Mouse (Mus musculus): ENCODE measurements around the gene Zcwpw1.
"Not testable (repeated sequence)": the region's sequence is repeated elsewhere in the genome, so short reads cannot be mapped to it uniquely, and the experiment has no call there.

Zcwpw1 gene

GRCm38 (mm10) chr5:137835966-137836520 lies 48.4 kb downstream of the Zcwpw1 start, which contains the start of gene Pilra:
TSS of gene Pilra (minus strand) at chr5:137836281.
- DNase-seq (ENCODE audit: low spot score in 2 of 2), result not testable (repeated sequence)

GRCm38 (mm10) chr5:137836611-137837010 lies 49.0 kb downstream of the Zcwpw1 start:
- no peak for DNase-seq (ENCODE audit: low spot score in 2 of 2)

- DNase-seq (ENCODE audit: low spot score in 2 of 2), result not testable (repeated sequence)
These were observed 49.5 kb downstream of the Zcwpw1 start for GRCm38 (mm10) chr5:137837110-137837509.

GRCm38 (mm10) chr5:137850313-137850712 lies 62.7 kb downstream of the Zcwpw1 start:
- DNase-seq (ENCODE audit: low spot score in 2 of 2), result not testable (repeated sequence)

- not testable (repeated sequence) for DNase-seq (ENCODE audit: low spot score in 2 of 2)
These were observed 67.3 kb downstream of the Zcwpw1 start for GRCm38 (mm10) chr5:137854907-137855306.

- DNase-seq (ENCODE audit: low spot score in 2 of 2), result not testable (repeated sequence)
These were observed 69.3 kb downstream of the Zcwpw1 start for GRCm38 (mm10) chr5:137856870-137857269.

GRCm38 (mm10) chr5:137857960-137858710 lies 70.5 kb downstream of the Zcwpw1 start, which contains the start of gene Pilrb1:
TSS of gene Pilrb1 (minus strand) at chr5:137858106.
- DNase-seq (ENCODE audit: low spot score in 2 of 2), result not testable (repeated sequence)

GRCm38 (mm10) chr5:137864008-137864407 lies 76.4 kb downstream of the Zcwpw1 start:
- not testable (repeated sequence) for DNase-seq (ENCODE audit: low spot score in 2 of 2)

GRCm38 (mm10) chr5:137868600-137868999 lies 81.0 kb downstream of the Zcwpw1 start:
- DNase-seq (ENCODE audit: low spot score in 2 of 2), result not testable (repeated sequence)

GRCm38 (mm10) chr5:137871644-137872380 lies 84.2 kb downstream of the Zcwpw1 start, which contains the start of gene Pilrb2:
TSS of gene Pilrb2 (minus strand) at chr5:137871815.
- DNase-seq (ENCODE audit: low spot score in 2 of 2), result not testable (repeated sequence)

Measured in left cerebral cortex, adult 9 months (tissue).